Mouse (Mus musculus) duodenum, adult 2 months (tissue): Measurements from ENCODE around the gene Sprr2d. TPM values are rescaled to one million over a fixed set of nuclear protein-coding genes. Genes with fewer than 3 reads are reported as not detected.

Experiments used
- polyA plus RNA-seq: library from polyadenylated mRNA; depleted of rRNA; stranded (reverse); fragments of >200 nt; gene quantifications from 2 replicates; pipeline ENCODE4 v1.2.3, GENCODE M21; 2012; ENCODE audit warnings: low replicate concordance; rRNA removed

Sprr2d gene
- polyA plus RNA-seq: not detected in 2 replicates

GRCm38 (mm10) chr3:92338840-92339239 lies at the start of gene Sprr2d:
TSS of gene Sprr2d (plus strand) at chr3:92339140.

DNA sequence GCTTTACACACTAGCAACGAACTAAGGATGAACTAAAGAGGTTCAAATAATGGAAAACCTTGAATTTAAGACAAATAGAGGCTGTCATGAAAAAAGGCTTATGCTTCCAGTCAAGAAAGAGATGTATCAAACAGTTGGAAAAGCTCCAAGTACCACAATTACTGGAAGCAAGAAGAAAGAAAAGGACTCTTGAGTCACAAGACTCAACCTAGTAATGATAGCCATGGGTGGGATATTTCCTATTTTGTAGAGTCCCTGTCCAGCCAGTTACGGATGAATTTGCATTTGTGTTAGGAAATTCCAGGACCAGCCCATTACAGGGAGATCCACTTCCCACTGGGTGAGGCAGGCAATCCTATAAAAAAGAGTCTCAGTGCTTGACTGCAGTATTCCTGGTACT lies 22.6 kb upstream of the Sprr2d start, which contains the start of gene Sprr2b:
TSS of gene Sprr2b (plus strand) at position 301 of the 400 bp plus-strand sequence.

DNA sequence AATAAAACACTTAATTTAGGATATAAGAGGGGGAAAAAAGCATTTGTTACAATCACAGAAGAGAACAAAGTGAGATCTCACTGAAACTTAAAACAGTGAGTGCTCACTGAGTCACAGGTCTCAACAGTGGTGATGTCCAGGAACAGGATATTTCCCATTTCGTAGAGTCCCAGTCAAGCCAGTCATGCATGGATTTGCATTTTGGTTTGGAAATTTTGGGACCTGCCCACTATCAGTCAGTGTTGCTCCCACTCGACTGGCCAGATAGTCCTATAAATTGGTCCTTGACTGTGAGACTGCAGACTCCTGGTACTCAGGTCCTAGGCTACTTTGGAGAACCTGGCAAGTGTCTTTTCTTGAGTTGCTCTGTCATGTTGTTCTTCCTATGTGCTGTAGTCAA lies 12.9 kb downstream of the Sprr2d start, which contains the start of gene Sprr2e:
TSS of gene Sprr2e (plus strand) at position 301 of the 400 bp plus-strand sequence.

DNA sequence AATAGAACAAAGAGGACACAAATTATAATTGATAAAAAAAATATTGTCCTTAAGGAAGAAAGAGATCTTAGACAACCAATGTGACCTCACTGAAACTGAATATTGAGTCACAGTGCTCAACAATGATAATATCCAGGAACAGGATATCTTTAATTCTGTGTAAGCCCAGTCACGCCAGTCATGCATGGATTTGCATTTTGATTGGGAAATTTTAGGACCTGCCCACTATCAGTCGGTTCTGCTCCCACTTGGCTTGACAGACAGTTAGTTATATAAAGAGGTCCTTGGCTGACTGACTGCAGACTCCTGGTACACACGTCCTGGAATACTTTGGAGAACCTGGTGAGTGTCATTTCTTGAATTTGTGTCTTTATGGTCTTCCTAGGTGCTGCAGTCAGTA lies 25.9 kb downstream of the Sprr2d start, which contains the start of gene Sprr2f:
TSS of gene Sprr2f (plus strand) at position 301 of the 400 bp plus-strand sequence.

GRCm38 (mm10) chr3:92385385-92385784 lies 46.4 kb downstream of the Sprr2d start, which contains the start of gene Sprr2h:
TSS of gene Sprr2h (plus strand) at chr3:92385685.

Other genes with a start within 250 kb of the Sprr2d start
- not detected in 2 replicates for gene Prr9, start 215.2 kb upstream of the Sprr2d start, polyA plus RNA-seq
- gene Lelp1, start 196.4 kb upstream of the Sprr2d start, polyA plus RNA-seq: not detected in 2 replicates
- gene Sprr2a1, start 123.3 kb upstream of the Sprr2d start, polyA plus RNA-seq: 34.0 and 52.2 TPM in 2 replicates
- gene Sprr2a2, start 123.2 kb upstream of the Sprr2d start, polyA plus RNA-seq: 17,497 and 20,971 TPM in 2 replicates
- 128 and 424 TPM in 2 replicates for gene Sprr2a3, start 53.7 kb upstream of the Sprr2d start, polyA plus RNA-seq
- gene Sprr2b, start 22.5 kb upstream of the Sprr2d start, polyA plus RNA-seq: not detected in 2 replicates
- gene Sprr2e, start 13.0 kb downstream of the Sprr2d start, polyA plus RNA-seq: not detected in 2 replicates
- gene Sprr2f, start 26.0 kb downstream of the Sprr2d start, polyA plus RNA-seq: not detected in 2 replicates
- not detected in 2 replicates for gene Sprr2h, start 46.5 kb downstream of the Sprr2d start, polyA plus RNA-seq
- gene Sprr2i, start 68.9 kb downstream of the Sprr2d start, polyA plus RNA-seq: not detected in 2 replicates
- gene Sprr2j-ps, start 78.9 kb downstream of the Sprr2d start, polyA plus RNA-seq: not detected in 2 replicates
- 10.1 and 10.8 TPM in 2 replicates for gene Gm9774, start 90.3 kb downstream of the Sprr2d start, polyA plus RNA-seq
- gene Sprr2k, start 93.4 kb downstream of the Sprr2d start, polyA plus RNA-seq: not detected in 2 replicates
- not detected in 2 replicates for gene Sprr1b, start 99.6 kb downstream of the Sprr2d start, polyA plus RNA-seq
- gene Sprr3, start 119.6 kb downstream of the Sprr2d start, polyA plus RNA-seq: 0.33 TPM in 1 of 2 replicates, not detected in the other
- 12.2 and 29.6 TPM in 2 replicates for gene Sprr1a, start 146.8 kb downstream of the Sprr2d start, polyA plus RNA-seq
- gene Sprr4, start 161.4 kb downstream of the Sprr2d start, polyA plus RNA-seq: not detected in 2 replicates
- gene 2310046K23Rik, start 195.4 kb downstream of the Sprr2d start, polyA plus RNA-seq: not detected in 2 replicates
- gene Ivl, start 234.6 kb downstream of the Sprr2d start, polyA plus RNA-seq: not detected in 2 replicates
- gene Smcp, start 249.9 kb downstream of the Sprr2d start, polyA plus RNA-seq: 0.26 TPM in 1 of 2 replicates, not detected in the other